Mouse (Mus musculus): Measurements from ENCODE around the gene Prkd2. TPM values are rescaled to one million over a fixed set of nuclear protein-coding genes. Genes with fewer than 3 reads are reported as not detected.
A peak's percentile ranks its signal among the peaks of the same experiment; 100 is the strongest.

Prkd2 gene
- 21.7 and 23.3 TPM in 2 replicates for polyA plus RNA-seq (2015; fragmentation: Nextera tagmentation; extraction: Ambion mirVana)

GRCm38 (mm10) chr7:16842645-16843063 lies at the start of gene Prkd2:
Gene Prkd2 (plus strand): TSS chr7:16842902.
- H3K9ac ChIP-seq (ENCODE audit: low read length): peak within 1 kb of the TSS; percentile 94
- H3K36me3 ChIP-seq (ENCODE audit: control insufficient read depth, insufficient read depth, low read length): peaks cover 23% of the 10 kb centered on the region
- peak within 1 kb of the TSS; percentile 94 for H3K27ac ChIP-seq (ENCODE audit: low read length)
- peaks cover 33% of the 10 kb centered on the region for H3K4me1 ChIP-seq (replicated peaks; ENCODE audit: control insufficient read depth, insufficient read depth, low read length)
- under 1% methylated on average over 32 of the region's 32 CpGs for WGBS
- peak within 1 kb of the TSS; percentile 100 for H3K4me2 ChIP-seq (ENCODE audit: low read depth, low read length)
- H3K27me3 ChIP-seq (ENCODE audit: control insufficient read depth, insufficient read depth, low read depth, low read length): no peaks in the 10 kb centered on the region
- ATAC-seq (ENCODE audit: low read depth): peak; percentile 91
- H3K9me3 ChIP-seq (ENCODE audit: control insufficient read depth, low read length): no peaks in the 10 kb centered on the region
- peak within 1 kb of the TSS; percentile 77 for H3K4me3 ChIP-seq (ENCODE audit: low read length)

DNA sequence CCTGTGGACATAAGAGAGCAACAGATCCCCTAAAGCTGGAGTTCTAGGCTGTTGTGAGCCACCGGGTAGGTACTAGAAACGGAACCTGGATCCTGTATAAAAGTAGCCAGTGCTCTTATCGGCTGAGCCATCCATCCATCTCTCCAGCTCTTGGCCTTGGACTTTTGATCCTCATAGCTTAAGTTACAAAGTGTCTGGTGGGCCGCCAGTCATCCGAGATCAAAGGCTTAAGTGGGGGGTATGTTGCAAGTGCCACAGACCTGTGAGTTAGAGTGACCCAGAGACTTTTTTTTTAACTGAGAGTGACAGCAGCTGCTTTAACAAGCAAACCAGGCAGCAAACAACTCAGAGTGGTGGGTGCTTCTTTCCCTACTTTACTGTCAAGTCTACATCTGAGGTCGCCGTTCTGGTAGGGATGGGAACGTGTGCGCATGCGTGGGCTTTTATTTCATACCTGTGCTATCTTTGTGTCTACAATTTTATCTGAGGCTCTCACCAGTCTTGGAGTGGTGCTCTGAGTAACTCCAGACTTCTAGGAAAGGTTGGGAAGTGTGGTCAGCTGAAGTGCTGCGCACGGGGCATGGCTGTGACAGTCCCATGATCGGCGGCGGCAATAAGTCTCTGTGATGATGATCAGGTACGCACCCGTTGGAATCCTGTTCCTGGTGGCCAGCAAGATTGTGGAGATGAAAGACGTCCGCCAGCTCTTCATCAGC lies 49.5 kb upstream of the Prkd2 start:
- 56% methylated on average over 19 of the region's 19 CpGs for WGBS

DNA sequence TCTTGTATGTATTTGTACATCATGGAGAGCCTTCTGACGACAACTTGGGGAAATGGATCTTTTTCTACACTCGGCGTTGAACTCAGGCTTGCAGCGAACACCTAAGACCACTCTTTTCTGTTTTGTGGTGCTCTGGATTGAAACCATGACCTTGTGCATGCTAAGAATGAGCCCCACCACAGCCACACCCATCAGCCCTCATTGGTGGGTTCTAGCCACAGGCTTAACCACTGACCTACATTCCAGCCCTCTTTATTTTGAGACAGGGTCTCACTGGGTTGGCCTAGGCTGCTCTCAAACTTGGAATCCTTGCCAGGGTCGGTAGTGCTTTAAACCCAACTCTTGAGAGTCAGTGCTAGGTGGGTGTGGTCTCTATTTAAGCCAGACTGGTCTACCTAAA lies 47.8 kb upstream of the Prkd2 start:
- Histone ChIP-seq H3K4me3 (ENCODE audit: low read length) (no peak overlapping the region), H3K4me1 (replicated peaks; ENCODE audit: control insufficient read depth, insufficient read depth, low read length) (peaks cover 10% of the 10 kb centered on the region), H3K27ac (ENCODE audit: low read length) (no peak overlapping the region), H3K9ac (ENCODE audit: low read length) (no peak overlapping the region), H3K9me3 (ENCODE audit: control insufficient read depth, low read length) (no peaks in the 10 kb centered on the region), H3K36me3 (ENCODE audit: control insufficient read depth, insufficient read depth, low read length) (no peaks in the 10 kb centered on the region; the same call in 1 of the 2 replicates), H3K4me2 (ENCODE audit: low read depth, low read length) (no peak overlapping the region), H3K27me3 (ENCODE audit: control insufficient read depth, insufficient read depth, low read depth, low read length) (no peaks in the 10 kb centered on the region)
- WGBS: 87% methylated on average over 5 of the region's 5 CpGs
- no peak for ATAC-seq (ENCODE audit: low read depth)

More for the DNA sequence above, 49.5 kb upstream of the Prkd2 start:
- Histone ChIP-seq H3K4me1 (replicated peaks; ENCODE audit: control insufficient read depth, insufficient read depth, low read length) (peaks cover 10% of the 10 kb centered on the region), H3K9ac (ENCODE audit: low read length) (no peak overlapping the region), H3K4me3 (ENCODE audit: low read length) (peak overlapping the region; percentile 20; the same call in 1 of the 2 replicates), H3K36me3 (ENCODE audit: control insufficient read depth, insufficient read depth, low read length) (no peaks in the 10 kb centered on the region; the same call in none of the 2 replicates), H3K4me2 (ENCODE audit: low read depth, low read length) (peak overlapping the region; percentile 36), H3K27me3 (ENCODE audit: control insufficient read depth, insufficient read depth, low read depth, low read length) (no peaks in the 10 kb centered on the region), H3K9me3 (ENCODE audit: control insufficient read depth, low read length) (no peaks in the 10 kb centered on the region), H3K27ac (ENCODE audit: low read length) (peak overlapping the region; percentile 83)
- ATAC-seq (ENCODE audit: low read depth): peak; percentile 59

- ATAC-seq (ENCODE audit: low read depth): peak; percentile 27; the same call in 1 of the 2 replicates
- no peaks in the 10 kb centered on the region for H3K27me3 ChIP-seq (ENCODE audit: control insufficient read depth, insufficient read depth, low read depth, low read length)
- H3K9ac ChIP-seq (ENCODE audit: low read length): no peak overlapping the region
- H3K27ac ChIP-seq (ENCODE audit: low read length): no peak overlapping the region
- 32% methylated on average over 8 of the region's 8 CpGs for WGBS
- H3K36me3 ChIP-seq (ENCODE audit: control insufficient read depth, insufficient read depth, low read length): peaks cover 10% of the 10 kb centered on the region
- 0 out of 2 replicates have a peak, but pooled peaks cover 2% of the 10 kb centered on the region for H3K4me1 ChIP-seq (replicated peaks; ENCODE audit: control insufficient read depth, insufficient read depth, low read length)
- H3K4me2 ChIP-seq (ENCODE audit: low read depth, low read length): no peak overlapping the region
- H3K4me3 ChIP-seq (ENCODE audit: low read length): no peak overlapping the region
- no peaks in the 10 kb centered on the region for H3K9me3 ChIP-seq (ENCODE audit: control insufficient read depth, low read length)
Measured at GRCm38 (mm10) chr7:16804409-16805028, 38.2 kb upstream of the Prkd2 start.

DNA sequence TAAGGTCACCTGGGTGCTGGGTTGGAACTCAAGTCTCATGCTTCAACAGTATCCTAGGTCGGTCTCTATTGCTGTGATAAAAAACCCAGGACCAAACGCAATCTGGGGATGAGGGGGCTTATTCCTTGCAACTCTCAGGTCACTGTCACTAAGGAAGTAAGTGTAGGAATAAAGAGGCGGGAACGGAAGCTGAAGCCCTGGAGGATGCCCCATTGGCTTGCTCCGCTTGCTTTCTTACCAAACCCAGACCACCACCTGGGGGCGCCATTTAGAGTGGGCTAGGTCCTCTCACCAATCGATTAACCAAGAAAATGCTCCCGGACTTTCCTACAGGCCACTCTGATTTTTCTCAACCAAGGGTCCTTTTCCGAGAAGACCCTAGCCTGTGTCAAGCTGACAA lies 34.8 kb upstream of the Prkd2 start:
- no peak overlapping the region for H3K9ac ChIP-seq (ENCODE audit: low read length)
- peaks cover 15% of the 10 kb centered on the region for H3K4me1 ChIP-seq (replicated peaks; ENCODE audit: control insufficient read depth, insufficient read depth, low read length)
- H3K27ac ChIP-seq (ENCODE audit: low read length): no peak overlapping the region
- no peak overlapping the region for H3K4me2 ChIP-seq (ENCODE audit: low read depth, low read length)
- no peaks in the 10 kb centered on the region for H3K9me3 ChIP-seq (ENCODE audit: control insufficient read depth, low read length)
- WGBS: 86% methylated on average over 9 of the region's 9 CpGs
- no peak for ATAC-seq (ENCODE audit: low read depth)
- H3K27me3 ChIP-seq (ENCODE audit: control insufficient read depth, insufficient read depth, low read depth, low read length): no peaks in the 10 kb centered on the region; the same call in 1 of the 2 replicates
- H3K4me3 ChIP-seq (ENCODE audit: low read length): no peak overlapping the region
- peaks cover 10% of the 10 kb centered on the region for H3K36me3 ChIP-seq (ENCODE audit: control insufficient read depth, insufficient read depth, low read length)

DNA sequence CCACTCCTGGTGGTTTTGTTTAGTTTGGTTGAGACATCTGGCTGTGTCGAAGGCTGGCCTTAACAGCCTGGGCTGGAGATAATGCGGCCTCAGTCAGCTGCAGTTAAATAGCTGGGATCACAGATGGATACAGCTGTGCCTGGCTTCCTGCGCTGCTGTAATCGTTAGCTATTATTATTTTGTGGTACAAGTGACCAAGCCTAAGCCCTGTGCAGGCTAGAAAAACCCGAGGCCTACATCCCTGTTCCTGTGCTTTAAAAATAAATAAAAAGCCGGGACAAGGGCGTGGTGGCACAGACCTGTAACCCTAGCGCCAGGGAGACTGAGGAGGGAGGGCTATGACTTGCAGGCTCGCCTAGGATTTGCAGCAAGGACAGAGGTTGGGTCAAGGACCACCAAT lies 34.1 kb upstream of the Prkd2 start:
- peaks cover 10% of the 10 kb centered on the region for H3K36me3 ChIP-seq (ENCODE audit: control insufficient read depth, insufficient read depth, low read length)
- ATAC-seq (ENCODE audit: low read depth): no peak
- no peak overlapping the region for H3K4me2 ChIP-seq (ENCODE audit: low read depth, low read length)
- H3K4me3 ChIP-seq (ENCODE audit: low read length): no peak overlapping the region
- no peaks in the 10 kb centered on the region; the same call in 1 of the 2 replicates for H3K27me3 ChIP-seq (ENCODE audit: control insufficient read depth, insufficient read depth, low read depth, low read length)
- H3K9ac ChIP-seq (ENCODE audit: low read length): no peak overlapping the region
- no peaks in the 10 kb centered on the region for H3K9me3 ChIP-seq (ENCODE audit: control insufficient read depth, low read length)
- no peak overlapping the region for H3K27ac ChIP-seq (ENCODE audit: low read length)
- 70% methylated on average over 9 of the region's 9 CpGs for WGBS
- H3K4me1 ChIP-seq (replicated peaks; ENCODE audit: control insufficient read depth, insufficient read depth, low read length): peaks cover 15% of the 10 kb centered on the region

- H3K36me3 ChIP-seq (ENCODE audit: control insufficient read depth, insufficient read depth, low read length): peaks cover 13% of the 10 kb centered on the region
- H3K27me3 ChIP-seq (ENCODE audit: control insufficient read depth, insufficient read depth, low read depth, low read length): no peaks in the 10 kb centered on the region; the same call in 1 of the 2 replicates
- no peak overlapping the region for H3K27ac ChIP-seq (ENCODE audit: low read length)
- no peak overlapping the region for H3K9ac ChIP-seq (ENCODE audit: low read length)
- WGBS: 21% methylated on average over 10 of the region's 10 CpGs
- no peak overlapping the region for H3K4me3 ChIP-seq (ENCODE audit: low read length)
- H3K4me1 ChIP-seq (replicated peaks; ENCODE audit: control insufficient read depth, insufficient read depth, low read length): peaks cover 15% of the 10 kb centered on the region
- H3K9me3 ChIP-seq (ENCODE audit: control insufficient read depth, low read length): no peaks in the 10 kb centered on the region
- ATAC-seq (ENCODE audit: low read depth): peak; percentile 27; the same call in 1 of the 2 replicates
- no peak overlapping the region for H3K4me2 ChIP-seq (ENCODE audit: low read depth, low read length)
Measured at GRCm38 (mm10) chr7:16809739-16810138, 33.0 kb upstream of the Prkd2 start.

- H3K27me3 ChIP-seq (ENCODE audit: control insufficient read depth, insufficient read depth, low read depth, low read length): no peaks in the 10 kb centered on the region; the same call in 1 of the 2 replicates
- ATAC-seq (ENCODE audit: low read depth): peak; percentile 4; the same call in 1 of the 2 replicates
- no peak overlapping the region for H3K27ac ChIP-seq (ENCODE audit: low read length)
- 53% methylated on average over 28 of the region's 28 CpGs for WGBS
- H3K4me3 ChIP-seq (ENCODE audit: low read length): peak overlapping the region; percentile 47
- peaks cover 17% of the 10 kb centered on the region for H3K4me1 ChIP-seq (replicated peaks; ENCODE audit: control insufficient read depth, insufficient read depth, low read length)
- H3K9me3 ChIP-seq (ENCODE audit: control insufficient read depth, low read length): no peaks in the 10 kb centered on the region
- peak overlapping the region; percentile 57 for H3K9ac ChIP-seq (ENCODE audit: low read length)
- H3K36me3 ChIP-seq (ENCODE audit: control insufficient read depth, insufficient read depth, low read length): peaks cover 13% of the 10 kb centered on the region
- H3K4me2 ChIP-seq (ENCODE audit: low read depth, low read length): peak overlapping the region; percentile 84
Measured at GRCm38 (mm10) chr7:16810399-16810919, 32.2 kb upstream of the Prkd2 start.

Data from lung, embryonic 16.5 days (tissue).